Mouse (Mus musculus): ENCODE measurements around the gene Sox13. TPM values are rescaled to one million over a fixed set of nuclear protein-coding genes. Genes with fewer than 3 reads are reported as not detected.

The Sox13 gene
- total and polyA plus RNA-seq, 3 experiments = 0.11 to 0.38 (median 0.27) TPM

GRCm38 (mm10) chr1:133400014-133400725 lies 24.0 kb downstream of the Sox13 start:
- no peak for DNase-seq (ENCODE audit: low spot score)
- H3K36me3 ChIP-seq (replicated peaks) = no peaks in the 10 kb centered on the region
- TF ChIP-seq POLR2AphosphoS5 (IDR thresholded peaks at IDR 0.05; ENCODE audit: insufficient replicate concordance, low read depth, low read length) = no peak
- no peak for TF ChIP-seq CTCF (IDR thresholded peaks at IDR 0.05; ENCODE audit: low read depth, low read length)
- TF ChIP-seq TAL1 (conservative IDR thresholded peaks at IDR 0.05; ENCODE audit: low read depth, low read length) = no peak
- TF ChIP-seq GATA1 (IDR thresholded peaks at IDR 0.05; ENCODE audit: borderline replicate concordance, low read length) = no peak
- no peak for TF ChIP-seq GATA2 (IDR thresholded peaks at IDR 0.05; ENCODE audit: borderline replicate concordance, low read depth, low read length)
- H3K4me3 ChIP-seq (ENCODE audit: low read depth, low read length) = no peak overlapping the region
- H3K4me1 ChIP-seq (ENCODE audit: insufficient read depth, low read depth, low read length) = 0 out of 2 replicates have a peak, but pooled peaks cover 4% of the 10 kb centered on the region
- no peaks in the 10 kb centered on the region for H3K9me3 ChIP-seq (replicated peaks)
- peaks cover 15% of the 10 kb centered on the region for H3K27me3 ChIP-seq (ENCODE audit: insufficient read depth, low read length)
- ATAC-seq (ENCODE audit: extremely low read depth, insufficient number of reproducible peaks, low FRiP score, poor library complexity, severe bottlenecking) = no peak

DNA sequence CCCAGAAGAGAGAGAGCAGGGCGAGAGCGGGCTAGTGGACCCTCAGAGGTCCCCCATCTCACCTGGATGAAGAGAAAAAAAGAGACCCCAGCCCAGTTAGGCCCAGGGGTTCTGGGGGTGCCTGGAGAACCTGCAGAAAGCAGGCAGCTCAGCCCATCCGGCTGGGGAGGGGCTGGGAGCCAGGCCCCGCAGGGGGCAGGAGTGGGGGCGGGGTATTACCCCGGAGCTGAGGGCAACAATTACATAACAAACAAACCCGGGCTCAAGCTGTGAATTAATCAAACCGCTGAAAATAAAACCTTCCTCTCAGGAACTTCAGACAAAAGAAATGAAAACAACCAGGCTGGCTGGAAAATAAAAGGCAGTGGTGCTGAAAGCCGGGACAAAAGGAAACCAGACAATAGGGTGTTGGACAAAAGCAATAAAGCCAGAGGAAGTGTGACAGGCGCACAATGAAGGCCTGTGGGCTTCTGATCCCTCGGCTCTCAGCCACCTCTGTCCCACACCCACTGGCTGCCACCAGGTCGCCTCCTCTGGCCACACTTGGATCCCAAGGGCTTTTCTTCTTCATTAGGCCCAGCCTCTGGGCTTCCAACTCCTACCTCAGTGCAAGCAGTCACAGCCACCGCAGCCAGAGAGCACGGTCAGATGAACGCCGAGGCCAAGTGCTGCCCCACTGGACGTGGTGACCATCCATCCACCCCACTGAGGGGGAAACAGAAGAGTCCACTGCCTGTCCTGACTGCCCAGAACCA lies 26.5 kb downstream of the Sox13 start:
- Histone ChIP-seq H3K4me3 (ENCODE audit: low read depth, low read length) (no peak overlapping the region), H3K9me3 (replicated peaks) (no peaks in the 10 kb centered on the region), H3K4me1 (ENCODE audit: insufficient read depth, low read depth, low read length) (0 out of 2 replicates have a peak, but pooled peaks cover 4% of the 10 kb centered on the region), H3K27me3 (ENCODE audit: insufficient read depth, low read length) (peaks cover 14% of the 10 kb centered on the region), H3K36me3 (replicated peaks) (no peaks in the 10 kb centered on the region)
- TF ChIP-seq GATA1 (IDR thresholded peaks at IDR 0.05; ENCODE audit: borderline replicate concordance, low read length) (no peak), CTCF (IDR thresholded peaks at IDR 0.05; ENCODE audit: low read depth, low read length) (no peak)
- no peak for DNase-seq (ENCODE audit: low spot score)
- no peak for ATAC-seq (ENCODE audit: extremely low read depth, insufficient number of reproducible peaks, low FRiP score, poor library complexity, severe bottlenecking)

GRCm38 (mm10) chr1:133397094-133397482 lies 27.1 kb downstream of the Sox13 start:
- Histone ChIP-seq H3K27me3 (ENCODE audit: insufficient read depth, low read length) (peaks cover 14% of the 10 kb centered on the region), H3K36me3 (replicated peaks) (no peaks in the 10 kb centered on the region), H3K4me3 (ENCODE audit: low read depth, low read length) (no peak overlapping the region), H3K4me1 (ENCODE audit: insufficient read depth, low read depth, low read length) (0 out of 2 replicates have a peak, but pooled peaks cover 4% of the 10 kb centered on the region), H3K9me3 (replicated peaks) (no peaks in the 10 kb centered on the region)
- TF ChIP-seq CTCF (IDR thresholded peaks at IDR 0.05; ENCODE audit: low read depth, low read length) (no peak), POLR2AphosphoS5 (IDR thresholded peaks at IDR 0.05; ENCODE audit: insufficient replicate concordance, low read depth, low read length) (no peak), TAL1 (conservative IDR thresholded peaks at IDR 0.05; ENCODE audit: low read depth, low read length) (no peak), GATA1 (IDR thresholded peaks at IDR 0.05; ENCODE audit: borderline replicate concordance, low read length) (no peak), GATA2 (IDR thresholded peaks at IDR 0.05; ENCODE audit: borderline replicate concordance, low read depth, low read length) (no peak)
- DNase-seq (ENCODE audit: low spot score) (no peak), ATAC-seq (ENCODE audit: extremely low read depth, insufficient number of reproducible peaks, low FRiP score, poor library complexity, severe bottlenecking) (no peak)

DNA sequence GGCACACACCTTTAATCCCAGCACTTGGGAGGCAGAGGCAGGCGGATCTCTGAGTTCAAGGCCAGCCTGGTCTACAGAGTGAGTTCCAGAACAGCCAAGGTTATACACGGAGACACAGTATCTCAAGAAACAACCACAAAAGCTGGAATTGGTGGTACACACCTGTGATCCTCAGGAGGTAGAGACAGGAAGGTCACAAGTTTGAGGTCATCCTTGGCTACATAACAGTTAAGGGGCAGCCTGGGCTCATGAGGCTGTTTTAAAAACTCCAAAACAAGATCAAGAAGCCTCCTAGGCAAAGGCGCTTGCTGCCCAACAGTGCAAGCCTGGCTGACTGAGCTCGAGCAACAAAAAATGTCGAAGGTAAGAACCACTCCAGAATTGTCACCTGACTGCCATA lies 27.5 kb downstream of the Sox13 start:
- no peaks in the 10 kb centered on the region for H3K36me3 ChIP-seq (replicated peaks)
- DNase-seq (ENCODE audit: low spot score) (no peak), ATAC-seq (ENCODE audit: extremely low read depth, insufficient number of reproducible peaks, low FRiP score, poor library complexity, severe bottlenecking) (no peak)
- H3K27me3 ChIP-seq (ENCODE audit: insufficient read depth, low read length) = peaks cover 14% of the 10 kb centered on the region
- H3K4me3 ChIP-seq (ENCODE audit: low read depth, low read length) = no peak overlapping the region
- TF ChIP-seq TAL1 (conservative IDR thresholded peaks at IDR 0.05; ENCODE audit: low read depth, low read length) (no peak), CTCF (IDR thresholded peaks at IDR 0.05; ENCODE audit: low read depth, low read length) (no peak), GATA2 (IDR thresholded peaks at IDR 0.05; ENCODE audit: borderline replicate concordance, low read depth, low read length) (no peak), GATA1 (IDR thresholded peaks at IDR 0.05; ENCODE audit: borderline replicate concordance, low read length) (no peak), POLR2AphosphoS5 (IDR thresholded peaks at IDR 0.05; ENCODE audit: insufficient replicate concordance, low read depth, low read length) (no peak)
- H3K9me3 ChIP-seq (replicated peaks) = no peaks in the 10 kb centered on the region
- 0 out of 2 replicates have a peak, but pooled peaks cover 4% of the 10 kb centered on the region for H3K4me1 ChIP-seq (ENCODE audit: insufficient read depth, low read depth, low read length)

DNA sequence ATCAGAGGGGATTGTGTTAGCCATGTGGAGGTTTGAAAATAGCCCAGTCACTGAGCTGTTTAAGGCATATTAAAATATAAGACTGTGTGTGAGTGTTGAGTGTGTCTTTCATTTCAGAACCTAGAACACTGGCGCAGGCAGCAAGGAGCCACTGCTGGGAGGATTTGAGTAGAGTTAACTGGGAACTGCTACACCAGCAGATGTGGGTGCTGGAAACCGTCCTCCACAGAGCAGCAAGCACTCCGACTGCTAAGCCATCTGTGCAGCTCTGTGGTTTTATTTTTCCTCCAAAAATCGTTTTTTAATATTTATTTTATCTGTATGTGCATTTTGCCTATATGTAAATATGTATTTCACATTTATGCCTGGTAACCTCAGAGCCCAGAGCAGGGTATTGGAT lies 29.5 kb downstream of the Sox13 start:
- ATAC-seq (ENCODE audit: extremely low read depth, insufficient number of reproducible peaks, low FRiP score, poor library complexity, severe bottlenecking) = no peak
- Histone ChIP-seq H3K9me3 (replicated peaks) (no peaks in the 10 kb centered on the region), H3K4me3 (ENCODE audit: low read depth, low read length) (no peak overlapping the region), H3K36me3 (replicated peaks) (no peaks in the 10 kb centered on the region), H3K27me3 (ENCODE audit: insufficient read depth, low read length) (peaks cover 14% of the 10 kb centered on the region), H3K4me1 (ENCODE audit: insufficient read depth, low read depth, low read length) (0 out of 2 replicates have a peak, but pooled peaks cover 4% of the 10 kb centered on the region)
- no peak for DNase-seq (ENCODE audit: low spot score)
- no peak for TF ChIP-seq TAL1 (conservative IDR thresholded peaks at IDR 0.05; ENCODE audit: low read depth, low read length)
- no peak for TF ChIP-seq GATA1 (IDR thresholded peaks at IDR 0.05; ENCODE audit: borderline replicate concordance, low read length)
- no peak for TF ChIP-seq GATA2 (IDR thresholded peaks at IDR 0.05; ENCODE audit: borderline replicate concordance, low read depth, low read length)
- TF ChIP-seq POLR2AphosphoS5 (IDR thresholded peaks at IDR 0.05; ENCODE audit: insufficient replicate concordance, low read depth, low read length) = no peak
- TF ChIP-seq CTCF (IDR thresholded peaks at IDR 0.05; ENCODE audit: low read depth, low read length) = no peak

GRCm38 (mm10) chr1:133387539-133388268 lies 36.5 kb downstream of the Sox13 start:
- peaks cover 6% of the 10 kb centered on the region for H3K4me1 ChIP-seq (ENCODE audit: insufficient read depth, low read depth, low read length)
- TF ChIP-seq TAL1 (conservative IDR thresholded peaks at IDR 0.05; ENCODE audit: low read depth, low read length) (no peak), POLR2AphosphoS5 (IDR thresholded peaks at IDR 0.05; ENCODE audit: insufficient replicate concordance, low read depth, low read length) (no peak), CTCF (IDR thresholded peaks at IDR 0.05; ENCODE audit: low read depth, low read length) (no peak), GATA1 (IDR thresholded peaks at IDR 0.05; ENCODE audit: borderline replicate concordance, low read length) (no peak), GATA2 (IDR thresholded peaks at IDR 0.05; ENCODE audit: borderline replicate concordance, low read depth, low read length) (no peak)
- no peaks in the 10 kb centered on the region for H3K36me3 ChIP-seq (replicated peaks)
- H3K27me3 ChIP-seq (ENCODE audit: insufficient read depth, low read length) = peaks cover 25% of the 10 kb centered on the region
- ATAC-seq (ENCODE audit: extremely low read depth, insufficient number of reproducible peaks, low FRiP score, poor library complexity, severe bottlenecking) = no peak
- no peaks in the 10 kb centered on the region for H3K9me3 ChIP-seq (replicated peaks)
- no peak for DNase-seq (ENCODE audit: low spot score)
- H3K4me3 ChIP-seq (ENCODE audit: low read depth, low read length) = no peak overlapping the region

All from G1E (cell line).